Mouse (Mus musculus) liver, embryonic 14.5 days (tissue): ENCODE measurements at regions not wholly inside any gene's neighbourhood (a gene's known extent, or its start where the extent isn't known, plus 50 kb on each side); places are given as distances from the start of the nearest gene placed in this dataset.

Experiments
- ATAC-seq: fragments of 200-750 bp; cut with Nextera tagmentation; 2 replicates; pipeline ENCODE4 v1.8.0; 2017; ENCODE audit warnings: moderate number of reproducible peaks, mild to moderate bottlenecking, moderate library complexity; ENCODE audit not compliant: insufficient read depth
- DNase-seq, 3 experiments: peaks; one replicate each; pipeline ENCODE4 v3.0.0-alpha.2; 2012 to 2013; ENCODE audit warnings: low read depth in 3 of 3, low spot score in 3 of 3
- H3K27ac ChIP-seq: fragments of 300-500 bp; sonication (generic); 2 replicates; pipeline ENCODE4 v1.5.1; 2014; ENCODE audit warnings: moderate library complexity, mild to moderate bottlenecking, control low read depth, inconsistent platforms
- H3K27me3 ChIP-seq: fragments of 300-500 bp; sonication (generic); 2 replicates; pipeline ENCODE4 v1.6.1; 2014; ENCODE audit warnings: mild to moderate bottlenecking, low read length, moderate library complexity; ENCODE audit not compliant: control insufficient read depth, insufficient read depth
- H3K36me3 ChIP-seq: fragments of 300-500 bp; sonication (generic); replicated peaks from 2 replicates; pipeline ENCODE4 v1.6.1; 2014; ENCODE audit warnings: low read depth; ENCODE audit not compliant: control insufficient read depth, insufficient read depth
- H3K4me1 ChIP-seq, 2 experiments: fragments of 200-500 bp in 1 of 2; fragments of 300-500 bp in 1 of 2; sonication (generic) in 1 of 2; replicated peaks; 2 replicates each; pipeline ENCODE4 v1.6.1; 2012 to 2014; ENCODE audit warnings: antibody characterized with exemption in 1 of 2, inconsistent platforms in 1 of 2, low read length in 1 of 2; ENCODE audit not compliant: control insufficient read depth in 2 of 2, insufficient read depth in 2 of 2
- H3K4me2 ChIP-seq: fragments of 300-500 bp; sonication (generic); 2 replicates; pipeline ENCODE4 v1.6.1; 2014; ENCODE audit warnings: low read depth, mild to moderate bottlenecking, control low read depth, moderate library complexity
- H3K4me3 ChIP-seq, 2 experiments: fragments of 200-500 bp in 1 of 2; fragments of 300-500 bp in 1 of 2; sonication (generic) in 1 of 2; 2 replicates each; pipeline ENCODE4 v1.5.1; 2012 to 2014; ENCODE audit warnings: low read depth in 2 of 2, low read length in 2 of 2, mild to moderate bottlenecking in 2 of 2, control low read depth in 1 of 2, inconsistent platforms in 1 of 2, moderate library complexity in 1 of 2; ENCODE audit not compliant: insufficient read depth in 1 of 2
- H3K9ac ChIP-seq: fragments of 300-500 bp; sonication (generic); replicated peaks from 2 replicates; pipeline ENCODE4 v1.6.1; 2014; ENCODE audit warnings: mild to moderate bottlenecking, control low read depth, moderate library complexity
- H3K9me3 ChIP-seq: fragments of 300-500 bp; sonication (generic); 2 replicates; pipeline ENCODE4 v1.6.1; 2016; ENCODE audit warnings: low read length, mixed read lengths; ENCODE audit not compliant: control insufficient read depth
- CTCF ChIP-seq: IDR thresholded peaks from 2 replicates; pipeline ENCODE4 v1.5.1; 2016; ENCODE audit warnings: antibody characterized with exemption, low read depth, control low read depth
- EP300 ChIP-seq: IDR thresholded peaks from 2 replicates; pipeline ENCODE4 v1.6.1; 2016; ENCODE audit warnings: antibody characterized with exemption, low read depth
- WGBS: fragments of 180-500 bp; shearing (Covaris S2); extraction: QIAGEN DNeasy Blood & Tissue Kit; methylation state at CpG from one replicate; pipeline ENCODE4 v1.1.7; 2014; ENCODE audit not compliant: insufficient replicate concordance; 5-methylcytosine and 5-hydroxymethylcytosine counted together

GRCm38 (mm10) chr12:29178168-29178895, 349.9 kb upstream of the Myt1l start:
- WGBS, result 53% methylated on average over 14 of the region's 14 CpGs
- Histone ChIP-seq H3K27me3 (no peaks in the 10 kb centered on the region), H3K9ac (no peak overlapping the region), H3K27ac (no peak overlapping the region), H3K4me3 (no peak overlapping the region), H3K4me1 (no peaks in the 10 kb centered on the region), H3K4me2 (no peak overlapping the region), H3K9me3 (no peaks in the 10 kb centered on the region), H3K36me3 (no peaks in the 10 kb centered on the region)
- TF ChIP-seq CTCF (no peak), EP300 (no peak)
- DNase-seq (no peak), ATAC-seq (no peak)

DNA sequence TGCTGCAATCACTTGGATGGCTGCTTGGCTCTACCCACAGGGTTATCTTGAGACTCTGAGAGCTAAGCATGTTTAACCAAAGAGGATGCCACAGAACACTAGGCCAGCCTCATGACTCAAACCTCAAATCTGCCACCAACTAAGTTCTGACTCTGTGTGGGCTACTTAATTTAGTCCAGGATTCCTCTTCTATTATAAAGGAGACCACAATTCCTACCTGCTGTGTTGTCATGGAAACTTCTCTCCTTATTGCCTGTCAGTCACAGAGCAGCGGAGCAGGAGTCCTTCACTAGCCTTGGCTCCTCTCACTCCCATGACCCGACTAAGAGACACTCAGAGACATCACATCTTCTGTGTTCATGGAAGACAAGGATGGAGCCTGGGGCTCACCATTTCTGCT, 348.8 kb upstream of the Myt1l start:
- no peak for TF ChIP-seq EP300
- ATAC-seq, result no peak

DNA sequence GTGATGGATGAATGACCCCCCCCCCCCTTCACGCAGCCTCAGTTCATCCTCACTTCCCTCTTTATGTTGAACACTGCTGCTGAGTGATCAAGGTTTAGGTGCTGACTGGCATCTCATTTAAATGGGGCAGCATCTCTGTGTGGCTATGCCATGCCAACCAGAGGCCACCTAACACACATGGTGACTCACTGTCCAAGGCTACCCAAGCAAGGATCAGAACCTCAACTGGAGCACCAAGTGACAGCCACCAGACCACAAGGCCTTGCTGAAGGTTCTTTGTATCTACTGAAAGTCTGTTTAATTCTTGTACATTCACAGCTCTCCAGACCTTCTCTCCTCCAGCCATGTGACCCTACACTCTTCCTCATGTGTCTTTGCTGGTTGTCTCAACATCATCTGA, 347.6 kb upstream of the Myt1l start:
- Histone ChIP-seq H3K9me3 (no peaks in the 10 kb centered on the region), H3K9ac (no peak overlapping the region), H3K4me1 (no peaks in the 10 kb centered on the region), H3K4me3 (no peak overlapping the region), H3K36me3 (no peaks in the 10 kb centered on the region), H3K4me2 (no peak overlapping the region), H3K27me3 (no peaks in the 10 kb centered on the region), H3K27ac (no peak overlapping the region)
- no peak for DNase-seq
- ATAC-seq, result no peak
- 50% methylated on average over 1 of the region's 1 CpGs for WGBS
- TF ChIP-seq CTCF, result no peak
- no peak for TF ChIP-seq EP300

More for the DNA sequence above, 348.8 kb upstream of the Myt1l start:
- Histone ChIP-seq H3K4me1 (no peaks in the 10 kb centered on the region), H3K4me3 (no peak overlapping the region), H3K4me2 (no peak overlapping the region), H3K36me3 (no peaks in the 10 kb centered on the region), H3K27me3 (no peaks in the 10 kb centered on the region), H3K9me3 (no peaks in the 10 kb centered on the region), H3K9ac (no peak overlapping the region), H3K27ac (no peak overlapping the region)
- no peak for DNase-seq
- WGBS, result 51% methylated on average over 2 of the region's 2 CpGs

- no peak for ATAC-seq
- H3K4me1 ChIP-seq, result no peaks in the 10 kb centered on the region
- WGBS, result 36% methylated on average over 4 of the region's 4 CpGs
- no peak for DNase-seq
- H3K9ac ChIP-seq, result no peak overlapping the region
- no peaks in the 10 kb centered on the region for H3K9me3 ChIP-seq
- no peak overlapping the region for H3K27ac ChIP-seq
- H3K4me3 ChIP-seq, result no peak overlapping the region
- no peak overlapping the region for H3K4me2 ChIP-seq
- H3K27me3 ChIP-seq, result no peaks in the 10 kb centered on the region
- TF ChIP-seq CTCF, result no peak
- no peak for TF ChIP-seq EP300
- H3K36me3 ChIP-seq, result no peaks in the 10 kb centered on the region
These were observed 340.6 kb upstream of the Myt1l start for GRCm38 (mm10) chr12:29187619-29188018.

DNA sequence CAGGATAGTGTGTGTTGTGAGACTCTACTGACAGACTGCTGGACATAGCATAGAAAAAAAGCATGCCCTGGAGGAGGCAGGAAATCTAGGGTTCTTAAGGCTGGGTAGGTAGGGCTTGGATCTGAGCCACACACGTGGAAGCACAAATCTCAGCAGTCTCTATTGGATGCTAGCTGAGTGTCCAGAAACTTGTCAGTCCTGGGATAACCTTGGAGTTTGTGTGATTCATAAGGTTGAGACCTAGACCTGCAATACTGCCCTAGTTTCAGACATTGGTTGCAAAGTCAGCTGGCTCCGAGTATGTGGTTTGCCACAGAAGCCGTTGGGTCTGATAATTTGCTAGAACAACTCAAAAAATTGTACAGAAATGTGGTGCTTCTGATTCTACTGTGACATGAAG, 335.8 kb upstream of the Myt1l start:
- WGBS, result 65% methylated on average over 3 of the region's 3 CpGs
- no peaks in the 10 kb centered on the region for H3K36me3 ChIP-seq
- ATAC-seq, result no peak
- H3K4me1 ChIP-seq, result no peaks in the 10 kb centered on the region
- H3K9ac ChIP-seq, result no peak overlapping the region
- H3K27me3 ChIP-seq, result no peaks in the 10 kb centered on the region
- no peak overlapping the region for H3K4me2 ChIP-seq
- DNase-seq, result no peak
- TF ChIP-seq EP300 (no peak), CTCF (no peak)
- no peak overlapping the region for H3K4me3 ChIP-seq
- H3K9me3 ChIP-seq, result no peaks in the 10 kb centered on the region
- H3K27ac ChIP-seq, result no peak overlapping the region
